Mouse (Mus musculus): Measurements from ENCODE around the gene Rara. TPM values are rescaled to one million over a fixed set of nuclear protein-coding genes. Genes with fewer than 3 reads are reported as not detected.

The Rara gene
- polyA plus RNA-seq, 1 experiment = 17.2 TPM

DNA sequence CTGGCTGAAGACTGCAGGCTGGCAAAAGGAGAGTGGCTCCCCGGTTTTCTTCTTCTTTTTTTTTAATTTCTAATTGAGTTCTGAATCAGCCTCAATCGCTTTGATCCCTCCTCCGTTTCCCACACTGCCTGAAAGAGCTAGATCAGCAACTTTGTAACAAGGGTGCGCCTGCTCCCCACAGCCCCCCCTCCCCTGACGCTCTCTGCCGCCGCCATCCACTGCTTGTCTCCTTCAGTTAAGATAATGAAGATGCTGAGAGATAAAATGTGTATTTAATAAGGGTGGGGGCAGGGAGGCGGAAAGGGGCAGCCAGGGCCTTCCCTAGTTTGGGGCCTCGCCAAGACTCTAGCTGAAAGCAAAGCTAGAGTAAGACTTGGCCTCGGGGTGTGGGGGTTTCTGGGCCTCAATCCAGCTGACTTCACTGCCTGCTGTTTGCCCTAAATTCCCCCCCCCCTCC lies 2.3 kb upstream of the Rara start:
- H3K27ac ChIP-seq (ENCODE audit: control insufficient read depth, insufficient read depth, low read depth, low read length, poor library complexity) = no peak overlapping the region
- no peak overlapping the region for H3K4me3 ChIP-seq (replicated peaks; ENCODE audit: control insufficient read depth, low read depth, low read length)
- WGBS = 24% methylated on average over 10 of the region's 10 CpGs
- no peaks in the 10 kb centered on the region; the same call in 1 of the 2 replicates for H3K4me1 ChIP-seq (ENCODE audit: control insufficient read depth, insufficient read depth, low read length)
- TF ChIP-seq POLR2A (IDR thresholded peaks at IDR 0.05; ENCODE audit: borderline replicate concordance, control insufficient read depth, low read depth, low read length) (no peak), CTCF (IDR thresholded peaks at IDR 0.05; ENCODE audit: control insufficient read depth, insufficient read depth, low read length) (no peak)

GRCm38 (mm10) chr11:98925868-98926311 lies 1.7 kb upstream of the Rara start:
- 23% methylated on average over 12 of the region's 12 CpGs for WGBS
- Histone ChIP-seq H3K4me3 (replicated peaks; ENCODE audit: control insufficient read depth, low read depth, low read length) (no peak overlapping the region), H3K4me1 (ENCODE audit: control insufficient read depth, insufficient read depth, low read length) (no peaks in the 10 kb centered on the region; the same call in 1 of the 2 replicates), H3K27ac (ENCODE audit: control insufficient read depth, insufficient read depth, low read depth, low read length, poor library complexity) (no peak overlapping the region)
- TF ChIP-seq CTCF (IDR thresholded peaks at IDR 0.05; ENCODE audit: control insufficient read depth, insufficient read depth, low read length) (no peak), POLR2A (IDR thresholded peaks at IDR 0.05; ENCODE audit: borderline replicate concordance, control insufficient read depth, low read depth, low read length) (no peak)

GRCm38 (mm10) chr11:98926553-98926952 lies 1.1 kb upstream of the Rara start:
- H3K27ac ChIP-seq (ENCODE audit: control insufficient read depth, insufficient read depth, low read depth, low read length, poor library complexity) = no peak overlapping the region
- H3K4me3 ChIP-seq (replicated peaks; ENCODE audit: control insufficient read depth, low read depth, low read length) = no peak overlapping the region
- TF ChIP-seq CTCF (IDR thresholded peaks at IDR 0.05; ENCODE audit: control insufficient read depth, insufficient read depth, low read length) = no peak
- TF ChIP-seq POLR2A (IDR thresholded peaks at IDR 0.05; ENCODE audit: borderline replicate concordance, control insufficient read depth, low read depth, low read length) = no peak
- WGBS = 86% methylated on average over 7 of the region's 7 CpGs
- H3K4me1 ChIP-seq (ENCODE audit: control insufficient read depth, insufficient read depth, low read length) = no peaks in the 10 kb centered on the region; the same call in 1 of the 2 replicates

DNA sequence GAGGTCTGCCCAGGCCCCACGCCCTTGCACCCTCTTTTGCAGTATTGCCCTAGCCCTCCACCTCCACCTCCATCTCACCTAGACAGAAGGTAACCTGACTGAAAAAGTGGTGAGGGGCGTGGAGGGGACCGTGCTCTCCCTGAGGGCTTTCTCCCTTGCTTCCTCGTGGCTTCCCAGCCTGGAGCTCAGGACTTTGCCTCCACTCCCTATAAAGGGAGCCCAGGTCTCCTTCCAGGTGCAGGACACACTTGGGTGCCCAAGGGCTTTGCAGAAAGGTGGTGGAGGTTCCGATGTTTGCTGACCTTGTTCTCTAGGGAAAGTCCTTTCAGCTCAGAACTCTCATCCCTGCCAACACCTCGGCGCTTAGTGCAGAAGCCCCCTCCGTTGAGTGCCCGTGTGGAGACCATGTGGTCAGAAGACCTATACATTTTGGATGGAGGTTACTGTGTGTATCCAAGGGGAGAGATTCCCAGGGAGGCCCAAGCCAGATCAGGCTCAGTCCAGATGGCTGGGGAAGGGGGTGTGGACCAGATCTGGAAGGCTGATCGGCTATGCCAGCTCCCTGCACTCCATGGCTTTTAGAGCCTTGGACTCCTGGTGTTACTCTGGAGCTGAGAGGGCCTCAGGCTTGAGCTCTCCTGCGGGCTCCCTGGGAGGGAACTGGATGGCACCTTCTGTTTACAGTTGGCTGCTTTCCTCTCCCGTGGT lies 722 bp downstream of the Rara start:
- Histone ChIP-seq H3K27ac (ENCODE audit: control insufficient read depth, insufficient read depth, low read depth, low read length, poor library complexity) (no peak overlapping the region), H3K4me3 (replicated peaks; ENCODE audit: control insufficient read depth, low read depth, low read length) (no peak overlapping the region), H3K4me1 (ENCODE audit: control insufficient read depth, insufficient read depth, low read length) (peaks cover 2% of the 10 kb centered on the region)
- 39% methylated on average over 12 of the region's 12 CpGs for whole genome bisulfite sequencing
- TF ChIP-seq POLR2A (IDR thresholded peaks at IDR 0.05; ENCODE audit: borderline replicate concordance, control insufficient read depth, low read depth, low read length) (no peak), CTCF (IDR thresholded peaks at IDR 0.05; ENCODE audit: control insufficient read depth, insufficient read depth, low read length) (no peak)

GRCm38 (mm10) chr11:98929503-98929902 lies 1.9 kb downstream of the Rara start:
- TF ChIP-seq CTCF (IDR thresholded peaks at IDR 0.05; ENCODE audit: control insufficient read depth, insufficient read depth, low read length) (no peak), POLR2A (IDR thresholded peaks at IDR 0.05; ENCODE audit: borderline replicate concordance, control insufficient read depth, low read depth, low read length) (no peak)
- peaks cover 2% of the 10 kb centered on the region for H3K4me1 ChIP-seq (ENCODE audit: control insufficient read depth, insufficient read depth, low read length)
- H3K27ac ChIP-seq (ENCODE audit: control insufficient read depth, insufficient read depth, low read depth, low read length, poor library complexity) = no peak overlapping the region
- no peak overlapping the region for H3K4me3 ChIP-seq (replicated peaks; ENCODE audit: control insufficient read depth, low read depth, low read length)
- WGBS = 56% methylated on average over 9 of the region's 9 CpGs

- H3K27ac ChIP-seq (ENCODE audit: control insufficient read depth, insufficient read depth, low read depth, low read length, poor library complexity) = no peak overlapping the region
- no peak overlapping the region for H3K4me3 ChIP-seq (replicated peaks; ENCODE audit: control insufficient read depth, low read depth, low read length)
- peaks cover 2% of the 10 kb centered on the region for H3K4me1 ChIP-seq (ENCODE audit: control insufficient read depth, insufficient read depth, low read length)
- no peak for TF ChIP-seq POLR2A (IDR thresholded peaks at IDR 0.05; ENCODE audit: borderline replicate concordance, control insufficient read depth, low read depth, low read length)
- TF ChIP-seq CTCF (IDR thresholded peaks at IDR 0.05; ENCODE audit: control insufficient read depth, insufficient read depth, low read length) = no peak
- WGBS = 61% methylated on average over 7 of the region's 7 CpGs
These were observed 2.5 kb downstream of the Rara start for GRCm38 (mm10) chr11:98930127-98930601.

DNA sequence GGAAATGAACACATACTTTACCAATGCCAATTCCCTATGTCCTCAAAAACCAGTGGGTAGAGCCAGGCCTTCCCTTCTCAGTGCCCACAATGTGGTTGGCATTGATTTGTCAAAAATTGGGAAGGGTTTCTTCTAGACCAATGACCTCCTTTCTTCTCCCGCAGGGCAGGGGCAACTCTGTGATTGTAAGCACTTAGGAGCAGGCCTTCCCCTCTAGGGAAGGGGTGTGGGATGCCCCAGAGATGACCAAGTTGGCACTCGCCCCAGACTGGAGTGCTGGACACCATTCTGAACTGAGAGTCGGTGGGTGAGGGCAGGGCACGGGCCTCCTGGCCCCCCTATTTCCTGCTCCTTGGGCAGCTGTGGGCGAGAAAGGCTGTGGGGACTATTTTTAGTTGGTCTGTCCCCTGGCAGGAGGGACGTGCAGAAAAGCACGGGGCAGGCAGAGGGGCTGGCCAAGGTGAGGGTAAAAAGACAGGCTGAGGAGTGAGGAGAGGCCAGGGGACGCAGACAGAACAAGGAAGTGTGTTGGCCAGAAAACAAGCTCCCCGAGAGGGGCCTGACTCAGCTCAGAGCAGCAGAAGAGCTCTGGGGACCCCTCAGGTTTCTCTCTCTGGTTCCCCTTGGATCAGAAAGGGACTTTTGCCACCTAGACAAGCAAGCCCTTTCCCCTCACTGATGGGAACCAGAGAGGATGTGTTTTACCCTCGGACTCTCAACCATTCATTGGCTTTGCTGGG lies 3.3 kb downstream of the Rara start:
- H3K27ac ChIP-seq (ENCODE audit: control insufficient read depth, insufficient read depth, low read depth, low read length, poor library complexity) = no peak overlapping the region; the same call in 1 of the 2 replicates
- H3K4me1 ChIP-seq (ENCODE audit: control insufficient read depth, insufficient read depth, low read length) = peaks cover 2% of the 10 kb centered on the region
- H3K4me3 ChIP-seq (replicated peaks; ENCODE audit: control insufficient read depth, low read depth, low read length) = no peak overlapping the region
- WGBS = 14% methylated on average over 10 of the region's 10 CpGs
- TF ChIP-seq POLR2A (IDR thresholded peaks at IDR 0.05; ENCODE audit: borderline replicate concordance, control insufficient read depth, low read depth, low read length) (no peak), CTCF (IDR thresholded peaks at IDR 0.05; ENCODE audit: control insufficient read depth, insufficient read depth, low read length) (no peak)
